Mouse (Mus musculus) left cerebral cortex, postnatal 25 days (tissue): ENCODE measurements at regions not wholly inside any gene's neighbourhood (a gene's known extent, or its start where the extent isn't known, plus 50 kb on each side); places are given as distances from the start of the nearest gene placed in this dataset.
A peak's percentile ranks its signal among the peaks of the same experiment; 100 is the strongest.

Experiments
- DNase-seq, 2 experiments: peaks; one replicate each; pipeline ENCODE4 v3.0.0; 2022; ENCODE audit warnings: low spot score in 2 of 2, mixed read lengths in 1 of 2
- intact Hi-C: fragments of 180-260 bp; cut with DNase I; formaldehyde crosslinking; loops from one replicate; pipeline ENCODE4 v1.15.1; 2025

DNA sequence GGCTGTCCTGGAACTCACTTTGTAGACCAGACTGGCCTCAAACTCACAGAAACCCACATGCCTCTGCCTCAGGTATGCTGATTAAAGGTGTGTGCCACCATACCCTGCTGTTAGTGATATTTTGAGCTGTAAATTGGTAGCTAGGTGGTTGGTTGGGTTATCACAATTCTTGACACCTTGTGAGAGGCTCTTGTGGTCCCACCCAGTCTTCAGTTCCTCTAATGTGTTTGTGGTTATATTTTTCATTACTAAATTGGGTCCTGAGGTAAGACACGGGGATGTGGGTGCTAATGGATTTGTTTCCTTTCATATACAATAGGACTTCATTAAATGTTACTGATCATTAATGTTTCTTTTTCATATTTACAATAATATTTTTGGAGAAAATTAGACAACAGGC is 189.9 kb upstream of the Itga4 start:
- intact Hi-C loops = no loop called here
- no peak for DNase-seq

DNA sequence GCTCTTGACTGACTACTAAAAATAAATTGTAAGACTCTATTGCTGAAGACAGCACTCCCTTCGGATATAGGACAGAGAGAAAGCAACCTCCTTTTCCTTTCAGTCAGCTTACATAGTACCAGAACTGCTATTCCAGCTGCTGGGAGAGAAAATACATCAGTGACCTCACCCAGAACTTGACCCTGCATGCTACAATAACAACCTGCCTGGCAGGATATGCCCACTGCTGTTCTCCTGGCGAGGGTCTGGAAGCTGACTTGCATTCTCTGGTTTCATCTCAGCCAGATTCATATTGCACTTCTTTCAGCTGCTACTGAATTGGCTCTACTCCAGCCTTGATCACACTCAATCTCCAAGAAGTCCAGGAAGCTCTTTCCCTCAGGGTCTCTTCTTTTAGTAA is 179.1 kb upstream of the Itga4 start:
- no peak for DNase-seq
- intact Hi-C loops = no loop called here

DNA sequence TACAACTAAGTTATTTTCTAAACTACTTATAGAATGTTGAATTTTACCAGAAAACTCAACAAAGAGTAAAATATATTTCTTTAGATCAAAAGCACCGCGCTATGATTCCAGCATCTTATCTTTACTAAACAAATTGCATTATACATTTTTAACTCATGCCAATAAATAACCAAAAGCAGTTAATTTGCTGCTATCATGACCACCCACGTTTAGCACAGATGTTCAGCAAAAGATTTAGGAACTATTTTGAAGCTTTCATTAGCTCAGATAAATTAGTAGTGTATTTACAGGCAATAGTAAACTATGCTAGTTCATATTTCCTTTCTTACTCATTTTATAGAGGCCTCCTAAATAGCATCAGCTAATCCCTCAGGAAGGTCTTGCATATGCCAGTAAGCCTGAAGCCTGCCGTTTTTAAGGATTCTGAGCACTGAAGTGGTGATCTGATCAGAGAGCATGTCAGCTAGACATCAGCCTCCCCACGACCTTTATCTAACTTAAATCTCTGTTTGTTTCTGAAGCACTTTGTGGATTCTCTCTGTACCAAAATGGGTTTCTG is 176.3 kb upstream of the Itga4 start:
- intact Hi-C loops = no loop called here
- DNase-seq = no peak

DNA sequence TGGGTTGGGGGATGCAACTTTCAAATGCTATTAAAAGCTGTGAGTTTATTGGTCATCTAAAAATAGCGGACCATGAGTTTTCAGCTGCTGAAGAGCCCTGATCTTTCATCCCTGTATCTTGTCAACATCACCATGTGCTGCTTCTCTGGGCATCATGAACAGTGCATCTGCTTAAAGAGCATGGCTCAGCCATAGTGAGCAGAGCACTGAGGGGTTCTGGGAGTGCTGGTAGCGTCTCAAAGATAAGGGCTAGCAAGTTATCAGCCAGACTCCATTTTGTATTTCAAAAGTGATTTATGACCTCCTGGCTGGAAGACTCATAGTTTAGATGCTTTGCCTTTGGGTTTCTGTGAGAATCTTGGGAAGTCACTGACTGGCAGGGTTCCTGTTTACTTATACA is 173.5 kb upstream of the Itga4 start:
- intact Hi-C loops = no loop called here

DNA sequence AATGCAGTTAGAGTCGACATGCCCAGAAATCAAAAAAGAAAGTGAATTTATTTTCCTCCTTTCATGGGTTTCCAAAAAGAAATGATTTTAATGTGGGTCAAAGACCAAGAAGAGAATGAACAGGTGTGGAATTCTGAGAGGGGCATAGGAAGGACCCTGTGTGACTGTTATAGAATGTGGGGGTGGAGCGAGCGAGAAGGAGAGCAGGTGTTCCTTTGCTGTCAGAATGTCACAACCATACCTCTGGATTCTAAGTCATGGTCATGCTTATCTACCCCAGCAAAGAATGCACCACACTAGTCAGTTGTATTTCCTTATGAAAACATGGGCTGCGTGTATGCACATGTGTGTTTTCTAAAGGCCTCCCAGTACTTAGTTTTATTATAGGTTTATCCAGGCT is 168.9 kb upstream of the Itga4 start:
- intact Hi-C loops = no loop called here
- DNase-seq = no peak

More for the DNA sequence above, 173.5 kb upstream of the Itga4 start:
- DNase-seq = no peak

DNA sequence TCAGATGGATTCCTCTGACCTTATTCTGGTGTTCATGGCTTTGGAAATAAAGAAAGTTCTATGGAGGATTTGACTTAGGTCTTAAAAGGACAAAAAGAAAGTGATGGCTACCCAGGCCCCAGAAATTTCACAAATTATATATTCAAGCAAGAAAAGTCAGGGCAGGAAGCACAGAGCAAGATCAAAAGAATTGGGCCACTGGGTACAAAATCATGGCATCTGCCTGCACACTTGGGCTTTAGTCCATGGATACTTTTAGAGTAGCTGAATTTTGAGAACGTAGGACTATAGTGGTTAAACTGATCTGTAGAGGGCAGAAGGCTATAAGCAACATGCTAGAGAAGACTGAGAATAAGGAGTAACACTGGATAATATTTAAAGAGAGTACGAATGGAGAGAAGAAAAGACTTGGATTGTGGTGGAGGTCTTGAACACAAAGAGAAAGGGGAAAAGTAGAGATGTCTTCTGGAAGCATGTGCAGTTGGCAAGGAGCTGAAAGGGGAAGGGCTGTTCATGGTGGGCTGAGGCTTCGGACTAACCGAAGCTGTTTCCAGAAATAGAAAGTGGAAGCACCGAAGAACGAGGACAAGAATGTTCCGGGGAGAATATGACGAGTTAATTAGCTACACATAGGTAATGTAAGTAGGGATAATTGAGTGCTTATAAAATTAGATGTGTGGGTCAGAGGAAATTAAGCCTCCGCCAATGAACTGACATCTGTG is 168.2 kb upstream of the Itga4 start:
- intact Hi-C loops = no loop called here

DNA sequence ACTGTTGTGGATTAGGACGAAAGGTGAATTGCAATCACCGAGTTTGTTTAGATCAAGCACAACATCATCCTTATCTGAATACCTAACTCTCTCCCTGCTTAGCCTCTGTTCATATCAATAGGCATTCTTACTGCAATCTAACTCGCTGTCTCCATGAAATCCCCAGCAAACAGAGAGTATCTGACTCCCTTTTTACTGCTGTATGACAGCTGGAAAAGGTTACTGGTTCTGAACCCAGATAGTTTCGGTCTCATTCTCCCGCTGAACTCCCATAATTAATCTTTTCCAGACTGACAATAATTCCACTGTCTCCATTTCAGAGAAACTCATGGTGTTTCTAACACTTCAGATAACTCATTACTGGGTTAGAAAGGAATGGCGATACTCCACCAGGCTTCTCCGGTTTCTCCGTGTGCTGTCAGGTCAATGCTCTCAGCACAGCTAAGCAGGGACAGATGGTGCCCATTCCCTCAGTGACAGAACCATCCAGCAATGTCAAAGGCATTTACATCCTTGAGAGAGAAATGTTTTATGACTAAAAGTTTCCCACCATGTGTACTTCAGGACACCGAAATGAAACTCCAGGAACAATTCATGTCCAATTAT is 167.5 kb upstream of the Itga4 start:
- intact Hi-C loops = no loop called here
- no peak for DNase-seq

More for the DNA sequence above, 168.2 kb upstream of the Itga4 start:
- DNase-seq = no peak

DNA sequence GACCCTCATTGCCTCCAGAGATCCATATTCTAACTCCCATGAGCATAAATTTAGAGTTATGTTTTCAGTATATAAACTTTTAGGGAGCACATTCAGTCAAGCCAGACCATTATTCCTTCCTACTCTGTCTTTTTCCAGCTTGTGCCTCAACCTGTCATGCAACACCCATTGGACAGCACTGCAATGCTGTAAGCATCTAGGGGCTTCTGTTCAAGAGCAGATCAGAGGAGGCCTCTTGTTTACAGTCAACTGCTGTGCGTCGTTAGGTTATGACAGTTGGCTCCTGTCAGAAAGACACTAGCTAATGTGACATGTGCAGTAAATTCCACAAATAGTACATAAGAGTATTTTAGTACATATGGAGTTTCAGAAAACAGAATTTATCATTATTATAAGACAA is 165.0 kb upstream of the Itga4 start:
- intact Hi-C loops = no loop called here
- no peak for DNase-seq

DNA sequence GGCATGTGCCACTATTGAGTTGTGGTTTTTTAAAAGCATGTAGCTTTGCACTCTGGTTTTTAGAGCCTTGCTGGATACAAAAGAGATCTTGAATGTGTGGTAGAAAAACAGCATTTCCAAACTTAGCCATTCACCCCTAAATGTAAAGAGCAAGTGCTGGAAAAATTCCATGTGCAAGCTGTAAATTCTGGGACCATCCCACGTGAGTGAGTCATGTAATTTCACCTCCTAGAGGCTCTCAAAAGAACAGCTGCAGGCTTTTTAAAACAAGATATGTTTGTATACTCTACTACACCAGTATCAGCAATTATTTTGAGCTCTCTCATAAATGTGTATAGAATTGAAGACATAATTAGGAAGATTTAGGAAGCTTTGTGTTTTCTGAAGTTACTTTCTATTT is 160.9 kb upstream of the Itga4 start:
- intact Hi-C loops = no loop called here
- DNase-seq = peak; percentile 31 to 91

DNA sequence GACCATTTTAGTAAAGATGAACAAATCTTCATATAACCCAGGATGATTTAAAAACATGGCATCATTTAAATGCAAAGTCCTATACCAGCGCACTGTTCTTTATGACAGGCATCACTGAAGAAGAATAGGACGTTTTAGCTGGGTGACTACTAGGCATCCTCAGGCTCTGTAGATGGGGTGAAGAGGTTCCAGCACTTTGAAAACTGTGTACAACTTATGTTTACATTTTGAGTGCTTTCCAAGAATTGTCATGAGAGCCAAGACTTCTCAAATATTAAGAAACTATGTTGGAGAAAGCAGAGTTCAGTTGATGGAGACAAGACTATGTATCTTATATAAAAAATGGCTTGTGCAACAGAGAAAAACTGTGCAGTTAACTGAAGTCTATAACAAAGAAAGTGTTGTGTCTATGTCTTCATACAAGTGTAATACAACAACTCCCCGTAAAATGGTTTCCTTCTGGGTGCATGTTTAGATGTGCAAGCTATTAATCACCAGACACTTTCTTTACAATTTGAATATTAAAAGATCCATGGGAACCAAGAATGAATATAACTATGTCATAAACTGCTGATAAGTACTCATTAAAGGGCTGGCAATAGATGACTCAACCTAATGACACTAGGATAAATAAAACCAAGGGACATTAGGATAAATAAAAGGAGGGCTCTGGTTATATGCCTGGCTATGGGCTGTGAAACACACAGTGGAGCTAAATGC is 158.5 kb upstream of the Itga4 start:
- intact Hi-C loops = no loop called here
- no peak for DNase-seq

DNA sequence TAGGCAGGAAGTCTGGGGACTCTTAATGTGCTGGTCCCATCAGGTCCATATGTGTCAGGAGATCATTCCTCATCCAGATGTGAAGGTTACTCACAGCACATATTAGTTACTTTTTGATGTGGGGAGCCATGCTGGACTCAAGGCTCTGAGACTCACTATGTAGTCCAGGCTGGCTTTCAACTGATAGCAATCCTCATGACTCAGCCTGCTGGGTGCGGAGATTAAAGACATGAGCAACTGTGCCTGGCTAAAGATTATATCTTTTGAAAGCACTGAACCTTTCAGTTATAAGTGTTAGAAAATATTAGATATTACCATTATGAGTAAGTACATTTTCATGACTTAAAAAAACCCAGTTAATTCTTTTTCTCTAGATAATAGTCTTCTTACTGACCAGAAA is 155.6 kb upstream of the Itga4 start:
- DNase-seq = no peak
- intact Hi-C loops = no loop called here

DNA sequence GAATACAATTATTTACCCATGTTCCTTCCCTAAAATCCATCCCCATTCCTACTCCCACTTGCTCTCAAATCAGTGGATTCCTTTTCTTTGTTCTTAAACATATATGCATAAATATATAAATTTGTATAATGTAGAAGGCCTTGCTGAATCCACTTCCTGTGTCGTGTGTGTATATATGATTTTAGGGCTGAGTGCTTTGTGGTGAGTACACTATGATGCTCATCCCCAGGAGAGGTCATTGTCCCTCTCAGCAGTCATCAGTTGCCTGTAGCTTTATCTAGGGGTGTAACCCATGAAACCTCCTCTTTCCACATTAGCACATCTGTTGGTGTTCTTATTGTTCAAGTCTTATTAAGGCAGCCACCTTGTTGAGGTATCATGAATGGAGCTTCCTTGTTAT is 143.6 kb upstream of the Itga4 start:
- no peak for DNase-seq
- intact Hi-C loops = no loop called here

DNA sequence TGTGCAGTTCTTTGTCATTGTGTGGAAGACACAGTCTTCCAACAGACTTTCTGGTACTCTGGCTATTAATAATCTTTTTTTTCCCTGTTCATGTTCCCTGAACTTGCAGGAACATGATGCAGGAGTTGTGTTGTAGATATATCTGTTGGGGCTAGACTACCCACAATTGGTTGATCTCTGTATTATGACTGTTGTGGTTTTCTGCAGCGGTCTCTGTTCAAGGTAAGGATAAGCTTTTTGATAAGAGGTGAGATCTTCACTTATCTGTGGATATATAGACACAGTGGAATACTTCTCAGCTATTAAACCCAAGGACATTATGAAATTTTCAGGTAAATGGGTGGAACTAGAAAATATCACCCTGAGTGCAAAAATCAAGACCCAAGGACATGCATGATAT is 143.2 kb upstream of the Itga4 start:
- no peak for DNase-seq
- intact Hi-C loops = no loop called here

DNA sequence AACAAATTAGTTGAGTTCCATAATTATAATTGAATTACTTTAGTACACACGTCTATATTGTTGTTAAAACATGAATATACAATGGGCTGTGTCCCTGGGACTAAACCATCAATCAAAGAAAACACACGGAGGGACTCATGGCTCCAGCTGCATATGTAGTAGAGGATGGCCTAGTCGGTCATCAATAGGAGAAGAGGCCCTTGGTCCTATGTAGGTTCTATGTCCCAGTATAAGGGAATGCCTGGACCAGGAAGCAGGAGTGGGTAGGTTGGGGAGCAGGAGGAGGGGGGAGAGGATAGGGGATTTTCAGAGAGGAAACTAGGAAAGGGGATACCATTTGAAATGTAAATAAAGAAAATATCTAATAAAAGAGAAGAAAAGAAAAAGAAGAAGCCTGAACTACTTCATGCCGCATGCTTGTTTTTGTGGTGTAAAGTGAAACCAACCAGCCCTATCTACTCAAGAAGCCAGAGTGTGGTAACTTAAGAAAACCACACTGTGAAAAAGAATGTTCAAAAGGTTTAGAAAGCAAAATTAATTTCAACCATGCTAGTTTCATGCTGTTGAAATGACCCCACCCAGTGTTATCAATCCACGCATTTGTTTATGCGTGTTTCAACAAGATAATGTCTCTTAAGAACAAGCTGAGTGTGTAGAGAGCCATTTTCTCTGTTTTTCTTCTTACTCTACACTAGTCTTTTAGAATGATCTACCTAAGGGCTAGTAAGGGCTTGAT is 134.4 kb upstream of the Itga4 start:
- no peak for DNase-seq
- intact Hi-C loops = no loop called here

DNA sequence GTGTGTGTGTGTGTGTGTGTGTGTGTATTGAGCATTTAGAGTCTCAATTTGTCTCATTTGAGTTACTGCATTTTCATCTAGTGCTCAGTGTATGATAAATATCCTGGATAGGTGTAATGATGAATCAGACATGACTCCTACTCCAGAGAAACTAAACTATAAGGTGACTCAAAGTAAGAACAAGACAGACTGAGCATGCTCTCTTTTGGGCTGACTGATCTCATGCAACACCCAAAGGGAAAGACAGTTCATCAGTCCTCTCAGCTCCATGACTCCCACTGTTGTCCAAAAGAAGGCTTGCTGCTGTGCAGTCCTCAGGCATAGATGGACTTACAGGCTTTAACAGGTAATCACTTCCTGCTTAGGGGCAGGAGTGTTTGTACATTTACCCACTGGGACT is 132.7 kb upstream of the Itga4 start:
- intact Hi-C loops = no loop called here
- DNase-seq = peak in 1 of 2 experiments; percentile 3

DNA sequence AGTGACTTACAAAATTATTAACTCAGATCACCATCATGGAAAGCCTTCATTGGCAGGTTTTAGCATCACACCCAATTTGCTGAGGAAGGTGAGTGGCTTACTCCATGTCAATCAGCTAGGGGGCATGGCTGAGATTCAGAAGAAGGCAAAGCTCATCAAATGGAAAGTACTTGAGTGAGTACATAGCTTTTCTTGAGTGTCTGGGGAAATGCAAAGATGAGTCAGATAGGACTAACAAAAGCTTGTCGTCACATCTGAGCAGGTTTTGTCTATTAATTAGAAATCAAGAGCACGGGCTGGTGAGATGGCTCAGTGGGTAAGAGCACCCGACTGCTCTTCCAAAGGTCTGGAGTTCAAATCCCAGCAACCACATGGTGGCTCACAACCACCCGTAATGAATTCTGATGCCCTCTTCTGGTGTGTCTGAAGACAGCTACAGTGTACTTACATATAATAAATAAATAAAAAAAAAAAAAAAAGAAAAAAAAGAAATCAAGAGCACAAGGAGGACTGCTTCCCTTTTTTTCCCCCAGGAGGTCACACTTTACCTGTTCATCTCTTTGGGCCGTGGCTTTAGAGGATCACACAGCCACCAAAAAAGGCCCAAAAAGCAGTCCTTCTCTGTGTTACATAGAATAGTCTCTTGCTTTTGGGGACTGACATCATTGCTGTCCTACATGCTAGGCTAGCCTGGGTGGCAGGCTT is 130.8 kb upstream of the Itga4 start:
- intact Hi-C loops = no loop called here

DNA sequence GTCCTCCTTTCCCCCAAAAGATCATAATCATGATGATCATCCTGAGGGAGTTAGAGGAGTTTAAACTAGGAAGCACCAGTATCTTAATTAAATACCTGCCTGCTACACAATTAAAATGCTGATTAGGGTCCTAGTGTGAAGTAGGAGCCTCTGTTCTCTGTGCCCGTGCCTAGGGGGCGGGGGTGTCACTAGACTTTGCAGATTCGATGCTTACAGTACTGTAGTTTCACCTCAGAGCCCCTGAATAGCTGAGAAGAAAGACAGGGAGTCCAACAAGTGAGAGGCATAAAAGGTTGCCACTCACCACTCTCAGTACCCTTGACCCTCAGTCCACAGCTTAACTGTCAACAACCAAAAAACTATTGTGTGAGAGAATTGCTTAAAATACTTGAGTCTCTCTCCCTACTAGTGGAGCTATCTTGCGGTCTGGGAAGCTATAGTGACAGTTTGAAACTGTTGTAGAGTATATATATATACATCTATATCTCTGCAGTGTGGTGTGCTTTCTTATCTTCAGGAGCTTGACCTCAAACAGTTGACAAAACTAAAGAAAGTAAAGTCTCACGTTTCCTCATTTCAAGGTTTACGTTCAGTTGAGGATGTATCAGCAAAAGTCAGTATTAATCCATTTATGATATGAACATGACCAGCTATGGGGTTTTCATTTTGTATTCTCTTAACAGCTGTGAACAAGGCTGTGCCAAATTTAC is 128.9 kb upstream of the Itga4 start:
- DNase-seq = no peak
- intact Hi-C loops = no loop called here

More for the DNA sequence above, 130.8 kb upstream of the Itga4 start:
- no peak for DNase-seq

DNA sequence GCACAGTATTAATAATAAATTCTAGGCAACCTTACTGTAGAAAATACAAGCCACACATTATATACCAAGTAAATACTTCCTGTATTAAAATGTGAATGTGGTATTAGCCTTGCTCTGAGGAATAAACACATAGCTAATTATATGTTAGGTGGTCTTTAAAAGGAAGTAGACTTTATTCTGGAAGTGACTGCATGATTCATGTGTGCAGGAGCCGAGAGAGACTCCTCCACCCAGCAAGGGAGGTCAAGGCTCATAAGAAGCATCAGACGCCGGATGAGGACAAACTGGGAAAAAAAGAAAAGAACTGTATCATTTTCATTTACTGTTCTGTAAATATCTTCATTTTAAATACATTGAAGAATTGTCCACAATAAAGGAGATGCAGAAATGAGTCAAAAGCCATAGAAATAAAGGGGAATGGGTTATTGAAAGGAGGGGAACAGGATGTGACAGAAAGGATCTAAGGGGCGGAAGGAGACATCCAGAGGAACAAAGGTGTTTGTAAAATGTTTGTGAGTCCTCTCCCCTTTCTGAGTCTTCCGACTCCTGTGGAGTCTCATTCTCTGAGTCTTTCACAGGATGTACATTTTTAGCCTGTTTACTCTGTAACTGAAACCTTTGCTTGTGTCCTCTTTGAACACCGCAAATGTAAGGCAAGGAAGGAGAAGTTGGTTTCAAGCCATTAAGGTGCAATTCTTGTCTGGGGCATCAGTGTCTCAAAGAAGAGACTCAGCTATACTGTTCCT is 128.1 kb upstream of the Itga4 start:
- DNase-seq = no peak
- intact Hi-C loops = no loop called here
